Mouse (Mus musculus) neural tube, embryonic 12.5 days (tissue): ENCODE results near the gene Ero1lb. TPM values are rescaled to one million over a fixed set of nuclear protein-coding genes. Genes with fewer than 3 reads are reported as not detected.

Experiments
- ATAC-seq: fragments of 200-750 bp; cut with Nextera tagmentation; 2 replicates; pipeline ENCODE4 v1.8.0; 2017; ENCODE audit warnings: low read depth, mild to moderate bottlenecking, moderate TSS enrichment, moderate library complexity; ENCODE audit not compliant: low FRiP score
- H3K27ac ChIP-seq: fragments of 300-500 bp; sonication (generic); 2 replicates; pipeline ENCODE4 v1.5.1; 2016
- H3K27me3 ChIP-seq: fragments of 300-500 bp; sonication (generic); replicated peaks from 2 replicates; pipeline ENCODE4 v1.6.1; 2016; ENCODE audit warnings: mild to moderate bottlenecking
- H3K36me3 ChIP-seq: fragments of 300-500 bp; sonication (generic); 2 replicates; pipeline ENCODE4 v1.6.1; 2016; ENCODE audit warnings: mild to moderate bottlenecking
- H3K4me1 ChIP-seq: fragments of 300-500 bp; sonication (generic); 2 replicates; pipeline ENCODE4 v1.6.1; 2016
- H3K4me2 ChIP-seq: fragments of 300-500 bp; sonication (generic); replicated peaks from 2 replicates; pipeline ENCODE4 v1.6.1; 2016; ENCODE audit warnings: mild to moderate bottlenecking
- H3K4me3 ChIP-seq: fragments of 300-500 bp; sonication (generic); 2 replicates; pipeline ENCODE4 v1.5.1; 2016
- H3K9ac ChIP-seq: fragments of 300-500 bp; sonication (generic); 2 replicates; pipeline ENCODE4 v1.6.1; 2016; ENCODE audit warnings: mild to moderate bottlenecking
- H3K9me3 ChIP-seq: fragments of 300-500 bp; sonication (generic); 2 replicates; pipeline ENCODE4 v1.6.1; 2016; ENCODE audit warnings: mild to moderate bottlenecking
- WGBS: fragments of 180-500 bp; shearing (Covaris S2); methylation state at CpG from one replicate; pipeline ENCODE4 v1.1.7; 2016; 5-methylcytosine and 5-hydroxymethylcytosine counted together
- polyA plus RNA-seq: library from polyadenylated mRNA; unstranded; fragments of >200 nt; fragmentation: Nextera tagmentation; extraction: Ambion mirVana; gene quantifications from 2 replicates; pipeline ENCODE4 v1.2.1, GENCODE M21; 2016

The Ero1lb gene
- polyA plus RNA-seq, result 11.9 and 13.8 TPM in 2 replicates

- Histone ChIP-seq H3K4me3 (peak within 1 kb of the TSS; percentile 70), H3K27me3 (no peaks in the 10 kb centered on the region), H3K4me2 (peak within 1 kb of the TSS; percentile 85), H3K4me1 (peaks cover 7% of the 10 kb centered on the region), H3K9ac (peak within 1 kb of the TSS; percentile 75), H3K36me3 (no peaks in the 10 kb centered on the region), H3K27ac (no peak within 1 kb of the TSS), H3K9me3 (no peaks in the 10 kb centered on the region)
- WGBS, result under 1% methylated on average over 73 of the region's 73 CpGs
- ATAC-seq, result peak; percentile 98
Observed at GRCm38 (mm10) chr13:12565621-12566390, at the start of gene Ero1lb. Gene Ero1lb, plus strand, starts transcription at chr13:12565874.

DNA sequence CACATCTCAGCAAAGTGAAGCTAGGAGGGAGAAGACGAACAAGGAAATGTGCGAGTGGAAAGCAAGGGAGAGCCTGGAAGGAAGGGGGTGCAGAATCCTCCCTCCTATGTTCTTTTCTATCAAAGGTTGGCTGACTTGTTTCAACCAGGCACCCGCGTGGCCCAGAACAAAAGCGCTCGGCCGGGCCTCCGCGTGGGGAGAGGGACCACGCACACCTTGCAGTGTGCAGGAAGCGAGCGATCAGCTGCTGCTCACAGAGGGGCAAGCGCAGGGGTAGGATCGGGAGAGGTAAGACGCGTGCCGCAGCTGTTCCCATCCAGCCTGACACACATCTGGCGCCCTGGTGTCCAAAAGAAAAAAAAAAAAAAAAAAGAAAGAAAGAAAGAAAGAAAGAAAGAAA lies 46.3 kb upstream of the Ero1lb start:
- ATAC-seq, result peak; percentile 49; the same call in 1 of the 2 replicates
- H3K4me1 ChIP-seq, result no peaks in the 10 kb centered on the region
- H3K27me3 ChIP-seq, result peaks cover 6% of the 10 kb centered on the region; the same call in 1 of the 2 replicates
- peak overlapping the region; percentile 25; the same call in 1 of the 2 replicates for H3K4me3 ChIP-seq
- H3K27ac ChIP-seq, result no peak overlapping the region
- peak overlapping the region; percentile 40; the same call in 1 of the 2 replicates for H3K9ac ChIP-seq
- no peaks in the 10 kb centered on the region for H3K36me3 ChIP-seq
- WGBS, result 4% methylated on average over 18 of the region's 18 CpGs
- peak overlapping the region; percentile 89 for H3K4me2 ChIP-seq
- H3K9me3 ChIP-seq, result no peaks in the 10 kb centered on the region

- under 1% methylated on average over 35 of the region's 35 CpGs for WGBS
- no peaks in the 10 kb centered on the region for H3K4me1 ChIP-seq
- H3K9me3 ChIP-seq, result no peaks in the 10 kb centered on the region
- peak within 1 kb of the TSS; percentile 47 for H3K4me3 ChIP-seq
- no peak within 1 kb of the TSS for H3K27ac ChIP-seq
- no peaks in the 10 kb centered on the region for H3K36me3 ChIP-seq
- ATAC-seq, result peak; percentile 77
- peak within 1 kb of the TSS; percentile 89 for H3K4me2 ChIP-seq
- peaks cover 6% of the 10 kb centered on the region; the same call in 1 of the 2 replicates for H3K27me3 ChIP-seq
- peak within 1 kb of the TSS; percentile 62 for H3K9ac ChIP-seq
Observed at GRCm38 (mm10) chr13:12519955-12520584, 45.6 kb upstream of the Ero1lb start, which contains the start of gene Edaradd. Gene Edaradd, minus strand, starts transcription at chr13:12520438.

DNA sequence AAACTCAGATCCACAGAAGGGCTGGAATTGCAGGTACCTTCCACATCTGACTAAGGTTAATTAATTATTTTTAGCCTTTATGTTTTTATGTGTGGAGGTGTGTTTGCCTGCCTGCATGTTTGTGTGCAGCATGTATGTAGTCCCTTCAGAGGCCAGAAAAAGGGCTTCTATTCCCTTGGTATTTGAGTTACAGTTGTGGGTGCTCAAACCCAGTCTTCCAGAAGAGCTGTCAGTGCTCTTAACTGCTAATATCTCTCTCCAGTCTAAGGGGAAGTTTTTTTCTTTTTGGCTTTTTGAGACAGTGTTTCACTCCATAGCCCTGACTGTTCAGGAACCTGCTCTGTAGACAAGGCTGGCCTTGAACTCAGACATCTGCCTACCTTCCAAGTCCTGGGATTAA lies 43.3 kb upstream of the Ero1lb start:
- Histone ChIP-seq H3K27ac (no peak overlapping the region), H3K4me2 (no peak overlapping the region), H3K27me3 (peaks cover 6% of the 10 kb centered on the region; the same call in 1 of the 2 replicates), H3K9ac (no peak overlapping the region), H3K36me3 (no peaks in the 10 kb centered on the region), H3K9me3 (no peaks in the 10 kb centered on the region), H3K4me3 (no peak overlapping the region), H3K4me1 (no peaks in the 10 kb centered on the region)
- no peak for ATAC-seq

- Histone ChIP-seq H3K4me2 (no peak overlapping the region), H3K9me3 (no peaks in the 10 kb centered on the region), H3K4me3 (no peak overlapping the region), H3K9ac (no peak overlapping the region), H3K27ac (no peak overlapping the region), H3K36me3 (no peaks in the 10 kb centered on the region), H3K27me3 (no peaks in the 10 kb centered on the region), H3K4me1 (no peaks in the 10 kb centered on the region)
- 84% methylated on average over 4 of the region's 4 CpGs for WGBS
- no peak for ATAC-seq
Observed at GRCm38 (mm10) chr13:12525678-12526077, 40.0 kb upstream of the Ero1lb start.

DNA sequence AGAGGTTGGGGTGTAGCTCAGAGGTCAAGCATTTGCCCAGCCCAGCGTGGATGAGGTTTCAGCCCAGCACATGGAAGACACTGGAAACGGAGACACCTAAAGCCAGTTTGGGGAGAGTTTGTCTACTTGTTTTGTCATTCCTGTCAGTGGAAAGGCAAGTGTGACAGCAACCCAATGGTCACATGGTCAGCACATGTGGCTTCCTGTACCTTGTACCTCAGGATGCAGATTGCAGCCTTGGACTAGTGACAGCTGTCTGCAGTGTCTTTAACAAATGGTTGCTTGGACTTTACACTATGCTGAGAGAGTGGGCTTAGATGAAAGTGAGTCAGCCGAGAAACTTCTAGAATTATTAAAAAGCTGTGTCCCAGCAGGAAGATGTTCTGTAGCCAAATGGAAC lies 31.0 kb upstream of the Ero1lb start:
- ATAC-seq, result no peak
- H3K4me1 ChIP-seq, result no peaks in the 10 kb centered on the region
- no peaks in the 10 kb centered on the region for H3K36me3 ChIP-seq
- H3K27me3 ChIP-seq, result no peaks in the 10 kb centered on the region
- no peaks in the 10 kb centered on the region for H3K9me3 ChIP-seq
- H3K9ac ChIP-seq, result no peak overlapping the region
- 89% methylated on average over 3 of the region's 3 CpGs for WGBS
- H3K27ac ChIP-seq, result no peak overlapping the region
- H3K4me3 ChIP-seq, result no peak overlapping the region
- H3K4me2 ChIP-seq, result no peak overlapping the region

GRCm38 (mm10) chr13:12537971-12538370 lies 27.7 kb upstream of the Ero1lb start:
- Histone ChIP-seq H3K36me3 (no peaks in the 10 kb centered on the region), H3K9ac (no peak overlapping the region), H3K9me3 (no peaks in the 10 kb centered on the region), H3K4me3 (no peak overlapping the region), H3K27ac (no peak overlapping the region), H3K4me2 (no peak overlapping the region), H3K4me1 (peaks cover 8% of the 10 kb centered on the region), H3K27me3 (no peaks in the 10 kb centered on the region)
- no peak for ATAC-seq
- WGBS, result 76% methylated on average over 6 of the region's 6 CpGs

GRCm38 (mm10) chr13:12539716-12540115 lies 26.0 kb upstream of the Ero1lb start:
- H3K9me3 ChIP-seq, result no peaks in the 10 kb centered on the region
- ATAC-seq, result 0 out of 2 replicates have a peak, but pooled peaks have one; percentile 14
- 15% methylated on average over 11 of the region's 11 CpGs for WGBS
- no peak overlapping the region for H3K27ac ChIP-seq
- no peaks in the 10 kb centered on the region for H3K27me3 ChIP-seq
- H3K4me3 ChIP-seq, result no peak overlapping the region
- no peak overlapping the region for H3K9ac ChIP-seq
- peak overlapping the region; percentile 14; the same call in 1 of the 2 replicates for H3K4me2 ChIP-seq
- no peaks in the 10 kb centered on the region for H3K36me3 ChIP-seq
- H3K4me1 ChIP-seq, result peaks cover 8% of the 10 kb centered on the region

- Histone ChIP-seq H3K36me3 (no peaks in the 10 kb centered on the region), H3K27me3 (no peaks in the 10 kb centered on the region), H3K9ac (no peak overlapping the region), H3K9me3 (no peaks in the 10 kb centered on the region), H3K27ac (no peak overlapping the region), H3K4me2 (0 out of 2 replicates have a peak overlapping the region, but pooled peaks have one; percentile 14), H3K4me3 (no peak overlapping the region), H3K4me1 (peaks cover 8% of the 10 kb centered on the region)
- WGBS, result 64% methylated on average over 13 of the region's 13 CpGs
- no peak for ATAC-seq
Observed at GRCm38 (mm10) chr13:12540119-12540518, 25.6 kb upstream of the Ero1lb start.

- peak; percentile 65; the same call in 1 of the 2 replicates for ATAC-seq
- no peak overlapping the region for H3K27ac ChIP-seq
- no peaks in the 10 kb centered on the region for H3K36me3 ChIP-seq
- H3K9me3 ChIP-seq, result no peaks in the 10 kb centered on the region
- H3K4me3 ChIP-seq, result no peak overlapping the region
- H3K4me1 ChIP-seq, result peaks cover 8% of the 10 kb centered on the region
- WGBS, result 16% methylated on average over 23 of the region's 23 CpGs
- H3K27me3 ChIP-seq, result no peaks in the 10 kb centered on the region
- H3K9ac ChIP-seq, result no peak overlapping the region
- peak overlapping the region; percentile 41 for H3K4me2 ChIP-seq
Observed at GRCm38 (mm10) chr13:12542006-12542981, 23.4 kb upstream of the Ero1lb start.

DNA sequence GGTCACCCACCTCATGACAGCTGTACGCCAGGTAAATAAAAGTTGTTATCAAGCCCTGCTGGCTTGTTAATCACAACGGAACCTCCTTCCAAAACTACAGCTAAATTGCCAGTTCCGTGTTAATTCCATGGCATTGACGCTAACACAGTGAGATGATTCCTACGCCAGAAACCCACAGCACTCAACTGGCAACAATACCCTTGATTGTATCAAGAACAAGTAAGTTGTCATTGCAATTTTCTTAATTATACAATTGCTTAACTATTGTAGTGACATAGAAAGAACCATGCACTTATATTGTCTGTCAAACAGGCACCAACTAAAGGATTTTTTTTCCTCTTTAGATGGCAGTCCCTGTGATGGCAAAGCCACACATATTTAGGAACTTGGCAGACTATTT lies 22.4 kb upstream of the Ero1lb start:
- no peak for ATAC-seq
- 88% methylated on average over 5 of the region's 5 CpGs for WGBS
- H3K9me3 ChIP-seq, result no peaks in the 10 kb centered on the region
- H3K27ac ChIP-seq, result no peak overlapping the region
- H3K4me1 ChIP-seq, result peaks cover 8% of the 10 kb centered on the region
- H3K9ac ChIP-seq, result no peak overlapping the region
- H3K4me2 ChIP-seq, result no peak overlapping the region
- H3K36me3 ChIP-seq, result no peaks in the 10 kb centered on the region
- H3K4me3 ChIP-seq, result no peak overlapping the region
- no peaks in the 10 kb centered on the region for H3K27me3 ChIP-seq
